Mouse (Mus musculus) erythroblast, embryonic 14.5 days (primary cell): ENCODE data around the gene Eif2ak2.

ENCODE experiments used
- GATA1 ChIP-seq: IDR thresholded peaks from 2 replicates; pipeline ENCODE4 v1.6.1; 2012; ENCODE audit warnings: low read length, inconsistent platforms, mixed read lengths
- TAL1 ChIP-seq: IDR thresholded peaks from 3 replicates; pipeline ENCODE4 v1.6.1; 2012; ENCODE audit warnings: low read length, inconsistent platforms, mixed read lengths

DNA sequence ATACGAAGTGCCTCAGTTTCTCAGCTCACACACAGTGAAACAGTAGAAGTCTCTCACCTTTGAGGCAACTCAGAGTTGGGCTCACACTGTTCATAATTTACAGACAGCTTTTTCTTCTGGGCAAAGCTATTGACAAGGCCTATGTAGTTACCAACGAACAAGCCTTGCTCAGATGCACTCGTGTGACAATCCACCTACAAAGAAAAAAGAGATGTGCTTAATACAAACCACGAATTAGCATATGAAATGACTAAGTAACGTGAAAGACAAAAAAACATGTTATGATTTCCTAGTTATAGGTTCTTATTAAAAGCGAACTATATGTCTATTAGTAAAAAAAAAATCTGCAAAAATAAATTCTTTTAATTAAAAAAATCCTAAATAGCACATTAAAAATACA is 8.5 kb downstream of the Eif2ak2 start:
- TF ChIP-seq TAL1 = no peak
- no peak for TF ChIP-seq GATA1
